Mouse (Mus musculus): ENCODE data around the gene Pask.
"Not testable (repeated sequence)": the region's sequence is repeated elsewhere in the genome, so short reads cannot be mapped to it uniquely, and the experiment has no call there.

The Pask gene

GRCm38 (mm10) chr1:93342648-93343503 lies at the start of gene Pask, which contains the start of gene Ppp1r7:
TSS of gene Pask (minus strand) at chr1:93343482.
TSS of gene Ppp1r7 (plus strand) at chr1:93342854.
- DNase-seq (ENCODE audit: low spot score): peak; percentile 77

GRCm38 (mm10) chr1:93388906-93389305 lies 45.6 kb upstream of the Pask start:
- DNase-seq (ENCODE audit: low spot score): no peak

DNA sequence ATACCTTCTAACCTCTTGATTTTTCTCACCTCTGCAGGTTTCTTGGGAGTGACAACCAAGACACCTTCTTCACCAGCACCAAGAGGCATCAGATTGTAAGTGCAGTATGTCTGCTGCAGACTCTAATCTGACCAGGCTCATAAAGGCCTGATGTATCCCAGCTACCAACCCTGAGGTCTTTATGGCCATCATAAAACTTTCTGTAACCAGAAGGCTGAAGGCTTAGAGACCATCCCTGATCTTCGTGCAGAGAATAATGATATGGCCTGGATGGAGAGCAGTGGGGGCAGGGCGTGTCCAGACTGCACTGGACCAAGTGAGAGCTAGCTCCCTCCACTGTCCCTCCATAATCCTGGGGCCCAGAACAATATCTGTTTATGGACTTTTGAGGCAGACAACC lies 43.9 kb upstream of the Pask start:
- no peak for DNase-seq (ENCODE audit: low spot score)

DNA sequence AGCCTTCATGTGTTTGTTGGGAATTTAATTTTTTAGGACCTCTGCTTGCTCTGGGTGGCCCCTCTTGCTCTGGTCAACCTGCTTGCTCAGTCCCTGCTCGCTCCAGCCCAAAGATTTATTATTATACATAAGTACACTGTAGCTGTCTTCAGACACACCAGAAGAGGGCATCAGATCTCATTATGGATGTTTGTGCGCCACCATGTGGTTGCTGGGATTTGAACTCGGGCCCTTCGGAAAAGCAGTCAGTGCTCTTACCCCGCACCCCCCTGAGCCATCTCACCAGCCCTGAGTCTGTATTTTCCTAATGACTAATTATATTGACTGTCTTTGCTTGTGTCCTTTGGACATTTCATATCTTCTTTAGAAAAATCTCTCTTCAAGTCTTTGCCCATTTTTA lies 35.8 kb upstream of the Pask start:
- DNase-seq (ENCODE audit: low spot score): no peak

GRCm38 (mm10) chr1:93377307-93377706 lies 34.0 kb upstream of the Pask start:
- DNase-seq (ENCODE audit: low spot score): no peak

- no peak for DNase-seq (ENCODE audit: low spot score)
Measured at GRCm38 (mm10) chr1:93373665-93374064, 30.4 kb upstream of the Pask start, which contains the start of gene Ano7. TSS of gene Ano7 (plus strand) at chr1:93373930.

DNA sequence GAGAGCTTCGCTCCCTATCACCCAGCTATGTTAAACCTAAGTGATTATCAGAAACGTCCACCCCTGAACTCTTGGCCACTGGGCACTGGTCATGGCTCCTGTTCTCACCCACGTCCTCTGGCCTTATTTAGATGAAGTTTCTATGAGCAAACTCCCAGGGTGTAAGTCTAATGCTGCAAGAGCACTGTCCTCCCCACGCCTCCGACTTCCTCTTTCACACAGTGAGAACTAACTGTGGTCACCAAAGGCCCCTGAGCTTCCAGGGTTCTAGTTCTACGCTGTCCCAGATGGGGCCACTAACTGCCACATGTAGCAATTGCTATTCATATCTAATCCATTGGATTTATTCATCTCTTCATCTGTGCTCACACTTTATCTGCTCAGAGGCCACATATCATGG lies 22.4 kb upstream of the Pask start:
- no peak for DNase-seq (ENCODE audit: low spot score)

GRCm38 (mm10) chr1:93362661-93363060 lies 19.4 kb upstream of the Pask start:
- no peak for DNase-seq (ENCODE audit: low spot score)

- DNase-seq (ENCODE audit: low spot score): no peak
Measured at GRCm38 (mm10) chr1:93352724-93353123, 9.4 kb upstream of the Pask start.

GRCm38 (mm10) chr1:93349701-93350100 lies 6.4 kb upstream of the Pask start:
- no peak for DNase-seq (ENCODE audit: low spot score)

DNA sequence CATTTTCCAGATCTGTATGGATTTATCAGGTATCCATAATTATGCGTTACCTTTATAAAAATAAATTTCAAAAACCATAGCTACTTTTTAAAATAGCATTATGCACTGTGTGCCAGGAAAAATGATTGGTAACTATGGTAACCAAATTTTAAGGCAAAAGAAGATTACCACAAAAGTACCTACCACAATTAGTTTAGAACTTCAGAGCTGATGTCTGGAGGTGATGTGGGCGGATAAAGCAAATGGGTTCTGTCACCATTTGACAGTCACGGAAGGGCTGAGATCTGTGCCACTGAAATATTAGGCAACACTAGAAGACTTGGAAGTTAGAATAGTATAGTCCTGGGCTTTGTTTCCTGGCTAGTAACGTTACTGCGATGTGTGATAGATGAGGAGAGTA lies 3.9 kb upstream of the Pask start:
- DNase-seq (ENCODE audit: low spot score): no peak

GRCm38 (mm10) chr1:93343504-93344047 lies 294 bp upstream of the Pask start:
- peak; percentile 79 for DNase-seq (ENCODE audit: low spot score)

DNA sequence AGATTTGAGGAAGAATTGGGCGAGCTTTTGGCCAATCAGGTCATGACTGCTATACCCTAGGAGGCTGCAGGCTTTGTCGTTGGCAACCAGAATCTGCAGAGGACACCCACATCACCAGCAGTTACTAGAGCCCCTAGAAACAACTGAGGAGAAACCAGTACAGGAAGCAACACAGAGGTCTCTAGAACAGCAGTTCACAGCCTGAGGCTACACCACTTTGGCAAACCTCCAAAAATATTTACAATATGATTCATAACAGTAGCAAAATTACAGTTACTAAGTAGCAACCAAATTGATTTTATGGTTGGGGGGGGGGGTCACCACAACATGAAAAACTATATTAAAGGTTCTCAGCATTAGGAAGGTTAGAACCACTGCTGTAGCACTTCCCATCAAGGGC lies 8.7 kb downstream of the Pask start:
- DNase-seq (ENCODE audit: low spot score): no peak

- DNase-seq (ENCODE audit: low spot score): no peak
Measured at GRCm38 (mm10) chr1:93326446-93326845, 16.8 kb downstream of the Pask start.

DNA sequence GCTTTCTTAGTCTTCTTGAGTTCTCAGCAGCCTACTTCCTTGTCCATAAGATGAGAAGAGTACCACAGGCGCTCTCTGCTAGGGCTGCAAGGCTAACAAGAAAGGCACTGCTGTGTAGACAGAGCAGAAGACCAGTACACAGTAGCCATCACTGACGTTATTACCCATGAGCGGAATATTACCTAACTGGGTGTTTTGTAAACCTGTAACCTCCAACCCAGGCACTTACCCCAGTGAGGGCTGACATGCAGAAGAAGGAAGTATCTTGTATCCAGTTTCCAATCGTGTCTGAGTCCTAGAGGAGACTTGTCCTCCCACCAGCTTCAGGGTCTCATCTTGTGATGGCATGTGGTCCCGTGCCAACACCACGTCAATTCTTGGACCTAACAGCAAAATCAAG lies 19.3 kb downstream of the Pask start:
- DNase-seq (ENCODE audit: low spot score): no peak

GRCm38 (mm10) chr1:93305581-93306337 lies 37.5 kb downstream of the Pask start, which contains the start of gene Mterf4:
TSS of gene Mterf4 (minus strand) at chr1:93305915.
- DNase-seq (ENCODE audit: low spot score): peak; percentile 49

DNA sequence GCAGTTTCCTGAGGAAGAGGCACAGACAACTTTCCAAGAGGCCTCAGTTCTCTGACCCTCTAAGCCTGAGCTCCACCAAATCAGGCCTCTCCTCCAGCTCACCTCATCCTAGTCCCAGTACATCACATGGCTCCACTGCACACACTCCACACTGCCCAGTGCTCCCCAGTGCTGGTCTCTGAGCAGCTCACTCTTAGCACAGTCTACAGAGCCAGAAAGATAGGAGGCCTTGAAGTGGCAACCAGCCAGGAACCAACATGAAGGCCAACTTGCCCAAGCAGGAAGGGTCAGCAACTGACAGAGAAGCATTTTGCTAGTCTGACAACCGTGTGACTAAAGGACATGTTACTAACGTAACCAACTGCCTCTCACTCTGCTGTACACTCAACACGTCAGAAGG lies 42.7 kb downstream of the Pask start:
- no peak for DNase-seq (ENCODE audit: low spot score)

DNA sequence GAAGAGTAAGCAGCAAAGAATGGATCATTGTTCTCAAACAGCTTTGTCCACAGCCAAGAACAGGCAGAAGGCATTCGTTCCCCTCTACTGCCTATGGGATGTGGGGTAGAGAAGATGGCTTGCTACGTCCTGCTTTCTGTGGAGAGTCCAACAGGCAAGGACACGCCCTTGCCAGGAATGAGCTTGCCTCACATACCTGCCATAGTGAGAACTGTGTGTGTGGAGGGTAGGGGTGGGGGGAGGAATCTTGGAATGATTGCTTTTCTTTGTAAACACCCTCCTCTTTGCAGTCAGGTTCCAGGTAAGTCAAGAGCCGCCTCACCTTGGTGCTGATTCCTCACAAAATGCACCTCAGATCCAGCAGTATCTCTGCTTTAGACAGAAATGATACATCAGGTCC lies 43.5 kb downstream of the Pask start:
- no peak for DNase-seq (ENCODE audit: low spot score)

GRCm38 (mm10) chr1:93294491-93294890 lies 48.8 kb downstream of the Pask start:
- DNase-seq (ENCODE audit: low spot score): not testable (repeated sequence)

DNA sequence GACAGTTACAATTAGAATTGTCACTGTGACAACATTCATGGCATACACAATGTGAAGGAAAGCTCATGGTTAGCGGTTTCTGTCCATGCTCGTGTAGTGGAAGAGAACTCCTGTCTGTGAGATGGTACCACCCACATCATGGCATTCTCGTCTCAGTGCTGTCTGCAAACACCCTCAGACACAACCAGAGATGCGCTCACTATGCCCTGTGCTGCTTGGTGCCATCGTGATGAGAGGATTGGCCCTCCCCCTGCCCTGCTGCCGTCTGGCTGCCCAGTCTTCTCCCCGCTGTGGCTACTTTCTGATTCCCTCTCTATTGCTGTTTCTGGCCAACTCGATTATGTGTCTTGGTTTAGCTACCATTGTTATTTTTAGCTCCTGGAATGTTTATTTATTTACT lies 51.3 kb downstream of the Pask start:
- no peak for DNase-seq (ENCODE audit: low spot score)

DNA sequence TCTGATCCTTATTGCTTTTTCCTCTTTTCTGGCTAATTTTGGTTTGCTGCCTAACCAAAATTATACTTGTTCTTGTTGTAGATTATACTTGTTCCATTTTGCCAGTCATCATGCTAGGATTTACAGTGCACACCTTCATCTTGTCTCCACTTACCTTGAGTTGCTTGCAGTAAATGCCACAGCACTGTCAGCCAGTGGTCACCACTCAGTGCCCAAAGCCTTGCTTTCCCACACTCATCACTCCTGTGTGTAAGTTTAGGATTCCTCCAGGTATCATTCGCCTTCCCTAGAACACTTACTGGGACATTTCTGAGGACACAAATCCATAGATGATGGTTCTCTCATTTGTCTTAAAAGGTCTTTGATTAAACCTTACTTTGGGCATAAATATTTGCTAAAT lies 51.7 kb downstream of the Pask start:
- no peak for DNase-seq (ENCODE audit: low spot score)

- DNase-seq (ENCODE audit: low spot score): no peak
Measured at GRCm38 (mm10) chr1:93290956-93291355, 52.3 kb downstream of the Pask start.

DNA sequence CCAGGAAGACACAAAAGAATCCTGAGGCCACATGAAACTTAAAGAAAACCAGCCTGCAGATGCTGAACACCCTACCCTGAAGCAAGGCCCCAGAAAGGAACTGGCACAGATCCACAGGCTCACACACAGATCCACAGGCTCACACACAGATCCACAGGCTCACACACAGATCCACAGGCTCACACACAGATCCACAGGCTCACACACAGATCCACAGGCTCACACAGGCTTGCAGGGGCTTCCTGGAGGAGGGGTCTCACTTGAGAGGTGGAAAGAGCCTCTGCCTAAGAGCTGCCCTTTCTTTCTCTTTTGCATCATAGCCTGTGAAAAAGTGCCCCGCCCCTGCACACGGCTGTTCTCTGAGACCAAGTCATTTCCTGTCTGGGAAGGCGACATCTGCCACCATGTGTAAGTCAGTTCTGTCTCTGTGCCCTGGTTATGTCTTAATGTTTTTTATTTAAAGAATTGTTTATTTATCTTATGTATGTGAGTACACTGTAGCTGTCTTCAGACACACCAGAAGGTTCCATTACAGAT lies 53.5 kb downstream of the Pask start:
- no peak for DNase-seq (ENCODE audit: low spot score)
